Mouse (Mus musculus): ENCODE data around the gene Trim7. TPM values are rescaled to one million over a fixed set of nuclear protein-coding genes. Genes with fewer than 3 reads are reported as not detected.
"Not testable (repeated sequence)": the region's sequence is repeated elsewhere in the genome, so short reads cannot be mapped to it uniquely, and the experiment has no call there.

The Trim7 gene
- polyA plus RNA-seq, 1 experiment, result 1.9 TPM

- TF ChIP-seq MYOG (IDR thresholded peaks at IDR 0.05; ENCODE audit: control insufficient read depth, extremely low read depth, insufficient read length) (no peak), USF1 (IDR thresholded peaks at IDR 0.05; ENCODE audit: low read depth) (no peak), CEBPB (IDR thresholded peaks at IDR 0.05; ENCODE audit: low read depth) (no peak), MAX (IDR thresholded peaks at IDR 0.05) (no peak), FOSL1 (IDR thresholded peaks at IDR 0.05; ENCODE audit: insufficient read depth, low read length, poor library complexity, severe bottlenecking) (no peak), MYOD1 (IDR thresholded peaks at IDR 0.05; ENCODE audit: control insufficient read depth, insufficient read length, low read depth) (no peak), CTCF (IDR thresholded peaks at IDR 0.05; ENCODE audit: control insufficient read depth, insufficient read depth, insufficient read length) (no peak)
- Histone ChIP-seq H3K79me2 (ENCODE audit: control insufficient read depth, insufficient read depth) (no peaks in the 10 kb centered on the region), H3K79me3 (ENCODE audit: low read depth) (no peaks in the 10 kb centered on the region), H3K4me3 (ENCODE audit: insufficient read depth, poor library complexity, severe bottlenecking) (no peak overlapping the region), H3K36me3 (ENCODE audit: control insufficient read depth, insufficient read depth) (no peaks in the 10 kb centered on the region), H3ac (ENCODE audit: control insufficient read depth, insufficient read length, low read depth) (no peak overlapping the region), H3K27me3 (ENCODE audit: control insufficient read depth, insufficient read depth, insufficient read length) (no peaks in the 10 kb centered on the region)
These were observed 38.3 kb upstream of the Trim7 start for GRCm38 (mm10) chr11:48787455-48788211.

DNA sequence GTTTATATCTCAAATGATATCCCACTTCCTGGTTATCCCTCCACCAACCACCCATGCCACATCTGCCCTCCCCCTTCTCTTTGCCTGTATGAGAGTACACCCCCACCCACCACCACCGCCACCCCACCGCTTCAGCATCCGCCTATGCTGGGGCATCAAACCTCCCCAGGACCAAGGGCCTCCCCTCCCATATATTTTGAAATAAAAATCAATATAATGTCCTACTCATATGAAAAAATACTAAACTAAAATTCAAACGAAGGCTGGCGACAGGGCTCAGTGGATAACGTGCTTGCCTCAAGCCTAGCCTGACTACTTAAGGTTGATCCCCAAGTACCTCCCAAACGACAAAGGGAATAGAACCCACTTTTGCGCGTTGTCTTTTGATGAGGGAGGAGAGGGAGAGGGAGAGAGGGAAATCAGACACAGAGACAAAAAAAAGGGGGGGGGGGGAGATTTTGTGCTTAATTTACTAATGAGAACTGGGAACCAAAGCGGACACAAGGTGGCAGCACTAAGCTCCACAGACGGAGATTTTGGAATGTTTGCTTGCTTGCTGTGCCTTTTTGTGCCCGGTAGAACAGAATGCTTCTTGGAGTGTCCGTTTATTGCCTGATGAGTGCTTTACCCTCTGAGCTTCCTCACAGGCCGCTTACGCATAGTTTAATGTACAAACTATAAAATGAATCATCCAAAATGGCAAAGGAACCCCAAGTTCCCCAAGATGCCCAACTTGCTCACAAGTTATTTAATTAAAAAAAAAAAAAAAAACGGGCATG is 37.4 kb upstream of the Trim7 start:
- Histone ChIP-seq H3K27me3 (ENCODE audit: control insufficient read depth, insufficient read depth, insufficient read length) (no peaks in the 10 kb centered on the region), H3ac (ENCODE audit: control insufficient read depth, insufficient read length, low read depth) (no peak overlapping the region), H3K79me2 (ENCODE audit: control insufficient read depth, insufficient read depth) (no peaks in the 10 kb centered on the region), H3K4me3 (ENCODE audit: insufficient read depth, poor library complexity, severe bottlenecking) (no peak overlapping the region), H3K79me3 (ENCODE audit: low read depth) (no peaks in the 10 kb centered on the region), H3K36me3 (ENCODE audit: control insufficient read depth, insufficient read depth) (no peaks in the 10 kb centered on the region)
- TF ChIP-seq MAX (IDR thresholded peaks at IDR 0.05) (no peak), CTCF (IDR thresholded peaks at IDR 0.05; ENCODE audit: control insufficient read depth, insufficient read depth, insufficient read length) (peak; percentile 51)

GRCm38 (mm10) chr11:48789215-48789614 is 36.7 kb upstream of the Trim7 start:
- Histone ChIP-seq H3K36me3 (ENCODE audit: control insufficient read depth, insufficient read depth) (no peaks in the 10 kb centered on the region), H3ac (ENCODE audit: control insufficient read depth, insufficient read length, low read depth) (no peak overlapping the region), H3K4me3 (ENCODE audit: insufficient read depth, poor library complexity, severe bottlenecking) (no peak overlapping the region), H3K79me3 (ENCODE audit: low read depth) (no peaks in the 10 kb centered on the region), H3K79me2 (ENCODE audit: control insufficient read depth, insufficient read depth) (no peaks in the 10 kb centered on the region), H3K27me3 (ENCODE audit: control insufficient read depth, insufficient read depth, insufficient read length) (no peaks in the 10 kb centered on the region)
- TF ChIP-seq USF1 (IDR thresholded peaks at IDR 0.05; ENCODE audit: low read depth) (no peak), MAX (IDR thresholded peaks at IDR 0.05) (no peak), MYOD1 (IDR thresholded peaks at IDR 0.05; ENCODE audit: control insufficient read depth, insufficient read length, low read depth) (no peak), FOSL1 (IDR thresholded peaks at IDR 0.05; ENCODE audit: insufficient read depth, low read length, poor library complexity, severe bottlenecking) (no peak), MYOG (IDR thresholded peaks at IDR 0.05; ENCODE audit: control insufficient read depth, extremely low read depth, insufficient read length) (no peak), CTCF (IDR thresholded peaks at IDR 0.05; ENCODE audit: control insufficient read depth, insufficient read depth, insufficient read length) (no peak), CEBPB (IDR thresholded peaks at IDR 0.05; ENCODE audit: low read depth) (no peak)

GRCm38 (mm10) chr11:48789973-48790823 is 35.7 kb upstream of the Trim7 start:
- Histone ChIP-seq H3ac (ENCODE audit: control insufficient read depth, insufficient read length, low read depth) (peak overlapping the region; percentile 42), H3K36me3 (ENCODE audit: control insufficient read depth, insufficient read depth) (no peaks in the 10 kb centered on the region), H3K79me2 (ENCODE audit: control insufficient read depth, insufficient read depth) (no peaks in the 10 kb centered on the region), H3K4me3 (ENCODE audit: insufficient read depth, poor library complexity, severe bottlenecking) (no peak overlapping the region), H3K27me3 (ENCODE audit: control insufficient read depth, insufficient read depth, insufficient read length) (no peaks in the 10 kb centered on the region), H3K79me3 (ENCODE audit: low read depth) (no peaks in the 10 kb centered on the region)
- no peak for TF ChIP-seq CEBPB (IDR thresholded peaks at IDR 0.05; ENCODE audit: low read depth)
- TF ChIP-seq CTCF (IDR thresholded peaks at IDR 0.05; ENCODE audit: control insufficient read depth, insufficient read depth, insufficient read length), result peak; percentile 70

DNA sequence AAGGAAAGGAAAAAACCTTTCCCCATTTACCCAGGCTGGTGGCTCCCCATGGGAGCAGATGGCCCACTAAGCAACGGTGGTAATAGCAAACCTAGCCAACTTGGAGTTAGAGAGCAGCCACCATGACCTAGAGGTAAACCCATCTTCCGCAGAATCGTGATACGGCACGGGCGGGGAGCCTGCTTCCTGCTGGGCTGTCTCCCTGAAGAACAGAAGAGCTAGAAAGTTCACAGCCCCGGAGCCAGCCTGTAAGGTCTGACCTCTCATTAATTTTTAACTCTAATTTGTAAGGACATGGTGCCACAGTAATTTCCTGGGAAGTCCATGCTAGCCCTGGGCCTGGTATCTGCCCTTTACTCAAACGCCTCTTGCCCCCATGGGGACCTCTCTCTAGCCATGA is 35.0 kb upstream of the Trim7 start:
- TF ChIP-seq USF1 (IDR thresholded peaks at IDR 0.05; ENCODE audit: low read depth) (no peak), MYOG (IDR thresholded peaks at IDR 0.05; ENCODE audit: control insufficient read depth, extremely low read depth, insufficient read length) (no peak), MAX (IDR thresholded peaks at IDR 0.05) (no peak), CEBPB (IDR thresholded peaks at IDR 0.05; ENCODE audit: low read depth) (no peak), CTCF (IDR thresholded peaks at IDR 0.05; ENCODE audit: control insufficient read depth, insufficient read depth, insufficient read length) (no peak), MYOD1 (IDR thresholded peaks at IDR 0.05; ENCODE audit: control insufficient read depth, insufficient read length, low read depth) (no peak), FOSL1 (IDR thresholded peaks at IDR 0.05; ENCODE audit: insufficient read depth, low read length, poor library complexity, severe bottlenecking) (no peak)
- no peaks in the 10 kb centered on the region for H3K79me3 ChIP-seq (ENCODE audit: low read depth)
- H3K4me3 ChIP-seq (ENCODE audit: insufficient read depth, poor library complexity, severe bottlenecking), result no peak overlapping the region
- no peaks in the 10 kb centered on the region for H3K36me3 ChIP-seq (ENCODE audit: control insufficient read depth, insufficient read depth)
- H3ac ChIP-seq (ENCODE audit: control insufficient read depth, insufficient read length, low read depth), result no peak overlapping the region
- no peaks in the 10 kb centered on the region for H3K79me2 ChIP-seq (ENCODE audit: control insufficient read depth, insufficient read depth)
- no peaks in the 10 kb centered on the region for H3K27me3 ChIP-seq (ENCODE audit: control insufficient read depth, insufficient read depth, insufficient read length)

- H3K27me3 ChIP-seq (ENCODE audit: control insufficient read depth, insufficient read depth, insufficient read length); H3K79me2 ChIP-seq (ENCODE audit: control insufficient read depth, insufficient read depth); H3ac ChIP-seq (ENCODE audit: control insufficient read depth, insufficient read length, low read depth); H3K36me3 ChIP-seq (ENCODE audit: control insufficient read depth, insufficient read depth); H3K4me3 ChIP-seq (ENCODE audit: insufficient read depth, poor library complexity, severe bottlenecking); H3K79me3 ChIP-seq (ENCODE audit: low read depth): not testable (repeated sequence)
These were observed 34.0 kb upstream of the Trim7 start for GRCm38 (mm10) chr11:48791894-48792293.

Data from C2C12 (cell line).